Mouse (Mus musculus) thymus, postnatal 14 days (tissue): ENCODE data around the gene Prm2.

Experiments
- DNase-seq: peaks from one replicate; pipeline ENCODE4 v3.0.0; 2021

Gene Prm2

DNA sequence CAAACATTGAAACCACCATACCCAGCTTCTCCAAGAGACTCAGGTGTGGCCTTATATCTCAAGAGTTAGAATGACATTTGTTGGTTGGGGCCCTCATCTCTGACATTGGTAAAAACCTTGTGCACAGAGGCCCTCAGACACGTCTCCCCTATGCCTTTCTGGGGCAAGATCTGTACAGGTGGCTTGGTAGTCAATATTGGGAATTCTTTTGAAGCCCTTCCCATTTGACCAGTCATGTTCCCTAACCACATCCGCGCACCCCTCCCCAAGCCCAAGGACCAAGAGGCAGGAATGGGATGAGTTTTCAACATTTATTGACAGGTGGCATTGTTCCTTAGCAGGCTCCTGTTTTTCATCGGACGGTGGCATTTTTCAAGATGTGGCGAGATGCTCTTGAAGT lies at the start of gene Prm2:
TSS of gene Prm2 (minus strand) at position 101 of the 400 bp plus-strand sequence.
- no peak for DNase-seq

DNA sequence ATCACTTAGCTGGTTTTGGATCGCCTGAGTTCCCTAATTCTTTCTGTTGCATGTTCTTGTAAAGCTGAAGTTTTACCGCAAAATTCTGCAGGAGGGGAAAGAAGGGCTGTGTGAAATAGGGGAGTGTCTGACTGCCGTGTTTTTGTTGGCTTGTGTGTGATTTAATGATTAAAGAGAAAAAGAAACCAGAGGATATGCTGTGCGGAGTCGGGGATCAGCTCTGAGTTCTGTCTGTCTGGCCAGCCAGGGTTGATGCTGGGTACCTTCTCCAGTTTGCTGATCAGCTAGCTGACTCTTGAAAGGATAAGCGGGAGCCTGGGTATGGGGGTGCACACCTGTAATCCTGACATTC lies 48.4 kb upstream of the Prm2 start:
- DNase-seq, result no peak

DNA sequence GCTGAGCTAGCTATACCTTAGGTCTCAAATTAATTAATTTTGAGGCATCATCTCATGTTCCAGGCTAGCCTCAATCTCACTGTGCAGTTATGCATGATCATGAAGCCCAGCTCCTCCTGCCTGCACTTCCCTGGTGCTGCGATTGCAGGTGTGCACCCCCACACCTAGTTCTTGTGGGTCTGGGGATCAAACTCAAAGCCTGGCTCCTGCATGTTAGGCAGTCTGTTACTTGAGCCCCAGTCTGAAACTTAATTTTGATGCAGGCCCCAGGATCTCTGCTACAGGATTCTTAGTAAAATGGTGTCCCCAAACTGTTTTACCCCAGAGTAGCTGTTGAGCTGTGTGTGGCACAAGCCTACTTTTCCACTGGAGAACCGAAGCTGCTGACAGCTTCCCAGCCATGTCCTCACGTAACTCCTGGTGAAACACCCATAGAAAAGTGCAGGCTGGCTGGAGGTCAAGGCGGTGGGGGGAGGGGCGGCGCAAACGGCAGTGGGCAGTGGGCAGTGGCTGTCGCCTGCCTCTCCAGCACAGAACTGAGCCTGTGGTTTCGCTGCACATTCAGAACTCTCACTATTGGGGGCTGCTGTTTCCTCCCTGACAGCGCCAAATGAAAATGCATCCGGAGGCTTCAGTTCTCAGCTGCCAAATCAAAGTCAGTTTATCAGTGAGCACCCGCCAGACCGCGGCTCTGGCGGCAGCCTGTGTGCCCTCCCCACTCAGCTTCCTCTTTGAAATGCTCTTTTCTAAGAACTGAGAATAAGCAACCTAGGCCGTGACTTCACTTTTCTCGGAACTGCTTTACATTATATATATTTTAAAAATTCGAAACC lies 47.8 kb upstream of the Prm2 start:
- peak; percentile 86 for DNase-seq

DNA sequence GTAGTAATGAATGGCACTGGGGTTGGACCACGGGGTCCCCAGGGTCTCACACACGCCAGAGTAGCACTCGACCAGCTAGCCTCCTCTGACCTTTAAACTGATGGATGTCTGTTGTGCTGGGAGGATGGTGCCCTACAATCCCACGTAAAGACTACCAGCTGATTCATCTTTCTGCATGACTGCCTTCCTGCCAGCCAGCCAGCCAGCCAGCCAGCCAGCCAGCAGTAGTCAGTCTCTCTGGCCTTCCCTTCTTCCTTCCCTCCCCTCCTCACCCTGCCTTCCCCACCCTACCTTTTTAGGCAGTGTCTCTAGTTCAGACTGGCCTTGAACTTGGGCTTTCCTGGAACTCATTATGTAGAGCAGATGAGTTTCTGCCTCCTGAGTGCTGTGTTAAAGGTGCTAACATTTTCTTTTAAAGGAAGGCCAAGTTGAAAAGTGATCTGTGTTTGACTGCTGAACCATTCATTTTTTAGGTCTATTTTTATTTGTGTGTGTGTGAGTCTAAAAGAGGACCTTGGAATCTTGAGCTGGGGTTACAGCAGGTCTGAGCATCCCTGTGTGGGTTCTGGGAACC lies 46.4 kb upstream of the Prm2 start:
- peak; percentile 40 for DNase-seq

DNA sequence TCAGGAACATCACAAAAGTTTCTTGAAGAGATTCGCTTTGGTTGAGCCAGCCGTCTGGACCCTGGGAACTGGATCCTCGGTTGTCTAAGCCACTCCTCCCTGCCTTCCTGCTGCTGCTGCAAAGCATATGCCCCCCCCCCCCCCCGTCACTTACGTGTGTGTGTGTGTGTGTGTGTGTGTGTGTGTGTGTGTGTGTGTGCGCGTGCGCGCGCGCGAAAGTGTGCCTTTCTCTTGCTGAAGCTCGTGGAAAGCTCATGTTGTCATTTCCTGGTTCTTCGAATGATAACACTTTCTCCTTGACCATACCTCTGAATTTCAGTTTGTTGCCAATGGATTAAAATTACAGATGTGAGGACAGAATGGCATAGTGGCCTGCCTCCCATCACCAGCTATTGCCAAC lies 44.1 kb upstream of the Prm2 start:
- no peak for DNase-seq

DNA sequence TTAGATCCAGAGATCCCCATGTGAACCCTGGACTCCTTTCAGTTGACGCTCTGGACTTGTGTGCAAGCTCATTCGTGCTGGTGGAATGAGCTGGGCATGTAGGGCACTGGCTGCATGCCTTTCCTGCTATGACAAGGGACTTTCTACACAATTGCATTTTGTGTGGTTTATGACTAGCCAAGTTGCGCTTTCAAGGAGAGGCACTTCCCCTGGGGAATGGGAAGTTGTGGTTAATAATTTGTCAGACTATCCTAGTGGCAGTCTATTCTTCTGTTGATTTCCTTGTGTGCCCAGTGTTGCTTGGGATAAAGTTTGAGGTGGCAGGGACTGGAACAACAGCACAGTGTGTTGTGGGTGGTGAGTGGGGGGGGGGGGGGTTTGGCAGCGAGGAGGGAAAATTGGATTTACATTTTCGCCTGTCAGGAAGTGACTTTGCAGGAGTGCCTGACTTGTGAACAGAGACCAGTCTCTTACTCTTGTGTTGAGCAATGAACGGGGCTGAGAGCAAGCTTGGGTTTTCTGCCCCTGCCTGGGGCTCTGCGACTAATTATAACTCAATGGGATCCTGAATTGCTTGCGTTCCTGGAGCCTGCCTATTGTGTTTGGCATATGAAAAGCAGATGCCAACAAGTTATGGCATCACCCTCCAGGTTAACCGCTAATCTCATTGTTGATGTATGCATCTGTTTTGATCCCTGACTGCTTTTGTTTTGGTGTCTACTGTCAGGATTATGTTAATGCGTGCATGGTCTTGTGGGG lies 42.7 kb upstream of the Prm2 start:
- peak; percentile 37 for DNase-seq

DNA sequence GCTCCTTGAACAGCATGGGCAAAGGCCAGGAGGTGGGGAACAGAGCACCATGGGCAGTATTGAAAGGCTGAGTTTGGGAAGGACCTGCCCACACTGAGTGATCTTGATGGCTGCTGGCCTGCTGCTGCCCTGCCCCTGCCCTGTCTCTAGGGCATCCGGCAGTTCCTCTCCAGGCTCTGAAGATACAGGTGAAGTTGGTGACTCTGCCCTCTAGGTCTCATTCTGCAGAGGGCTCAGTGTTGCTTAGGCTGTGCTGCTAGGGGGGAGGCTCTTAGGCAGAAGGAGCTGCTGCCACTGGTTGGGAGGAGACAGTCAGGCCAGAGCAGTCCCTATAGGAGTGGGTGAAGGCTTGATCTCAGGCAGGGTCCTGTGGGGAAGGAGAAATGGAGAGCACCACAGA lies 42.0 kb upstream of the Prm2 start:
- peak; percentile 77 for DNase-seq

DNA sequence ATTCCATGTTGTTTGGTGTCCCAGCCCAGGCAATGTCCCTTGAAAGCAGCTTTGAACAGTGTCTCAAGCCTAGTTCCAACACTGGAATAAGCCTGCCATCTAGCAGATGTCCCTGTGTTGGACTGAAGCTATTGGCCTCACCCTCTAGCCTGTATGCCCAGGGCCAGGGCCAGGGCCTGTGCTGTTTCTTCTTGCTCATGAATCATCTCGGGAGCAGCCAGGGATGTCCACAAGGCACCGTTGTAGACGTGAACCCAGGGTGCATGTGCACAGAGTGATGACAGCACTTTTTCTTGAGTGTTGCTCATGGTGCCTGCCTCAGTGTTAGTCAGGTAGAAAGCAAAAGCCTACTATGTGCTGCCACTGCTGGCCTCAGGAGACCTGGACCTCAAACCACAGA lies 41.3 kb upstream of the Prm2 start:
- no peak for DNase-seq

DNA sequence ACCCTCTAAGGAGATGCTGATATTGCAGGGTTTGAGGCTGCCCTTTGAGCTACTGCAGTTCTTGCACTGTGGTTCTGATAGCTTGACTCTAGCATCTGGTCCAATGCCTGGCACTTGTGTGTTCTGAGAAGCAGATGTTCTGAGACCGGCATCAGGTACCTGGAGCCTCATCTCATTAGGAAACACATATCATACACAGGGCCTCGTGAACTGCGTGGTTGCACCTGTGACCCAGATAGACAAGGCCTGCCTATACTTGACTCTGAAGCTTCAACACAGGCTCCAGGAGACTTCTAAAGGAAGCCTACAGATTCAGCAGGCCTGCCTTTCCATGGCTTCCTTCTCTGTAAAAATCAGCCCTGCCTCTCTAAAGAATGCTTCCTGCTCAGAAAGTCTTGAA lies 40.5 kb upstream of the Prm2 start:
- peak; percentile 81 for DNase-seq

DNA sequence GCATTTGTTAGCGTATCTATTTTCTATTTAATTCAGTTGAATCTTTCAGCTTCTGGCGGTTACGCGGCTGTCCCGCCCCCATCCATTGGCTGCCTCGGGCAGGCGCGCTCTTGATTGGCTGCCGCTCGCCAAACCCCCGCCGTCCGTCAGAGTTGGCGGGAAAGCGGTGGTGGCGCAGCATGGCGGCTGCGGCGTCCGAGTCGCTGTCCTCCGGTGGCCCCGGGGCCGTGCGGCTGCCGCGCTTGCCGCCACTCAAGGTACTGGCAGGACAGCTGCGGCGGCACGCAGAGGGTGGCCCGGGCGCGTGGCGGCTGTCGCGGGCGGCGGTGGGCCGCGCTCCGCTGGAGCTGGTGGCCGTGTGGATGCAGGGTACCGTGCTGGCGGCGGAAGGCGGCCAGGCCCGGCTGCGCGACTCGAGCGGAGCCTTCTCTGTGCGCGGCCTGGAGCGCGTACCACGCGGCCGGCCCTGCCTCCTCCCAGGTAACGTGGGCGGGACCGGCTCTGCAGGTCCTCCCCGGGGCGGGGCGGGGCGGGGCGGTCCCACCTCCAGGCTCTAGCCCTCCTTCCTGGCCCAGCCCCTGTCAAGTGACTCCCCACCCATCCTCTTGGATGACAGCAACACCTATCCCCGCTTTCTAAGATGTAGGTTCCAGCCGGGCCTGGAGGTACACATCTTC lies 39.1 kb upstream of the Prm2 start, which contains the start of gene Rmi2:
TSS of gene Rmi2 (plus strand) at position 149 of the 677 bp plus-strand sequence.
- peak; percentile 92 for DNase-seq

DNA sequence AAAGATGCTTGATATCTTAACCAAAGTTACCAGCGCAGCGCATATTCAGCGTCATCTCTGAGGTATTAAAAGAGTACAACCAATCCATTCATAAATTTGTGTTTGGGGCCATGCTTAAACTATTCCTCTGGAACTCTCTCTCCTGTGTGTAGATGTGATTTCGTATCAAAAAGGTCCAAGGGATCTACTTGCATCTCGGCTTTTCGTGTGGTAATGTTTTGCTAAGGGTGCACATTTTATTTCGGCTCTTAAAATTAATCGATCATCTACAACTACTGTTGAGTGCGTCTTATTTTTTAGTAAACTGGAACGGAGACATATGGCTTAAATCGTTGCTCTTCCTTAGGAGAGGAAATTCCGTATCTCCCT lies 38.6 kb upstream of the Prm2 start:
- no peak for DNase-seq

DNA sequence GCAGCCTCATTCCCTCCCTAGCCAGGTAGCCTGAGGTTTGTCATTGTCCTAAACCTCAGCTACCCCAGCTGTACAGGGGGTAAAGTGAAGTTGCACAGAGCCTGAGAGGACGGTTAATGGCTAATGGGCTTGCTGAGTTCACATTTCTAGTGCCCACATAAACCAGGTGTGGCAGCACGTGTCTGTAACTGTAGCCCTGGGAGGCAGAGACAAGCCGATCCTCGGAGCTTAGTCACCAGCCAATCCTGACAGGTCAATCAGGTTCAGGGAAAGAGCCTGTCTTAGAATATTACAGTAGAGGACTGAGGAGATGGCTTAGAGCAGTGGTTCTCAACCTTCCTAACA lies 32.5 kb upstream of the Prm2 start:
- peak; percentile 47 for DNase-seq

DNA sequence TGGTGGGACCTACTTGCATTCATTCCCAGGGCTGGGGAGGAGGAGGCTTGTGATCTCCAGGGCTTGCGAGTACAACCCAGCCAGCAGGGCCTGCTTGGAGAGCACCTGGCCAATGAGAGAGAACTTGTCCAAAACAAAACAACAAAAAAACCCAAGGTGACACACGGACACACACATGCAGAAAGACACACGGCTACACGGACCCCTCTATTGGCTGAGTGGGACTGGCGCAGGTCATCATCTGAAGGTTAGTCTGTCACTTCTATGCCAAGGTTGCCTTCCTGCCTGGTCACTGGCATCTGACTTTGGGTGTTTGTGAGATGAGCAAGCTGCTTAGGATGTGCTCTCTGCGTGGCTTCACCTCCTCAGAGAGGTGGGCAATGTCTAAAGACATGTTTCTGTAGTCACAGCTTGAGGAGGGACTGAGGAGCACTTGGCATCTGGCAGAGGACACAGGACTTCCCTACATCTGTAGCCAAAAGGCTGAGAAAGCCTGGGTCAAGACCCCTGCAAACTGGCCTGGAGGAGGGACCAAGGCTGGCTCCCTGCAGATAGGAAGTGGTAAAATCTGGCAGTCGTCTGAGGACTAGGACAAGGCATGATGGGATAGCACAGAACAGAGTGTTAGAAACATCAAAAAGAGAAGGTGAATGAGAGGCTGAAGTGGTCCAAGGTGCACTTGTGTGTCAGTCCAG lies 32.0 kb upstream of the Prm2 start:
- DNase-seq, result peak; percentile 57

DNA sequence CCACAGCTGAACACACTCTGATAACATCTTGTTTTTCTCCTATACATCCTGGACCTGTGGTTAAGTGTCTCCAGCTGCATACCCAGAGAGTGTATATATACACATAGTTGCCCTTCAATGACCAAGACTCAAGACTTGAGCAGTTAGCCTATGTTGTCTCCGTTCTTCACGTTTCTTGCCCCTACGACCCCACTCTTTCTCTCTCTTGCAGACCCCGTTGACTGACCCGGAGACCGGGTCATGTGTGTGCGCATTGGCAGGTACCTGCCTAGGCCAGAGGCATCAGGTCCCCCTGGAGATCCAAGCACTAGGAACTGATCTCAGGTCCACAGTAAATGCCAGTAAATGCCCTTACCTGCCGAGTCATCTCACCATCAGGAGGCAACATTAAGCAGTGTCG lies 31.3 kb upstream of the Prm2 start:
- peak; percentile 50 for DNase-seq

DNA sequence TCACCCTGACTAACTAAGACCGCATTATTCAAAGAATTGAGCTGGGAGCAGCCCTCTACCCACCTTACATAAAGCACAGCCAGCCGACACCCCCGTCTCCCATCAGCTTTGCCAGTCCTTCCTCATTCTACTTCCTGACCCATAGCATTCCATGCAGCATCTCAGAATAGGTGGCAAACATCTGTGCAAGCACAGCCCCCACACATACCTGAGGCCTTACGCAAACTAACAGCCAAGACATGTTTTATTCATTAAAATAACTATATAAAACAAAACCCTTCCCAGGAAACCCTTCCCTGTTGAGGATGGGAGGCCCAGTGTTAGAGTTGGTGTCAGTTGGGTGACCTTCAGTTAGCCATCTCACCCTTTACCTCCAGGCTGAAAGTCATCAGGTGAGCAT lies 29.9 kb upstream of the Prm2 start:
- DNase-seq, result no peak

DNA sequence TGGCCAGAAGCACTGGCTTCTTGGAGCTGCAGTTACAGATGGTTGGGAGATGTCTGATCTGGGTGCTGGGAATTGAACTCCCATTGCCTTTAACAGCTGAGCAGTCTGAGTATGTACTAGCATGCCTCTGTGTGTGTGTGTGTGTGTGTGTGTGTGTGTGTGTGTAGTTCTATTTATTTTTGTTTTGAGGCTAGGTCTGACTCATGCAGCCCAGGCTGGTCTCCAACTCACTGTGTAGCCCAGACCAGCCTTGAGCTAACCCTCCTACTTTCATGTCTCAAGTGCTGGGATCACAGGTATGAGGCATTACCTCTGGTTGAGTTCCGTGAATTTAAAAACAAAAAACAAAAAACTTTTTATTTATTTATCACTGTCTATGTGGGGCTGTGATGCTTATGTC lies 28.6 kb upstream of the Prm2 start:
- no peak for DNase-seq

DNA sequence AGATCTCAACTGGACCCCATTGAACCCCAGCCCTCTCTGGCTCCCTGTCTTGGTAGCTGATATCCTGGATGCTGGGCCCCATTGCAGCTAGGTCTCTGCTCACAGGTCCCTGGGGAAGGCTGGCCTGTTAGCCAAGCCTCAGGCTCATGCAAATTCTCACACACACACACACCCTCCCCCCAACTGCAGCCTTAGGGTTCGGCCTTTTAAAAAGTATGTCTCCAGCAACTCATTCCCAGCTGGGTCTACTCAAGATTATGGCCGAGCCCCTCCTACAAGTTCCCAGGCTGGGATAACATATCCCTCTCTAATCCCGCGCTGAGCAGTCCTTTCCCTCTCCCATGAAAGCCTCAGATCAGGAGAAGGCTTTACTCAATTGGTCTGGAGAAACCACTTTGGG lies 25.5 kb upstream of the Prm2 start:
- no peak for DNase-seq

DNA sequence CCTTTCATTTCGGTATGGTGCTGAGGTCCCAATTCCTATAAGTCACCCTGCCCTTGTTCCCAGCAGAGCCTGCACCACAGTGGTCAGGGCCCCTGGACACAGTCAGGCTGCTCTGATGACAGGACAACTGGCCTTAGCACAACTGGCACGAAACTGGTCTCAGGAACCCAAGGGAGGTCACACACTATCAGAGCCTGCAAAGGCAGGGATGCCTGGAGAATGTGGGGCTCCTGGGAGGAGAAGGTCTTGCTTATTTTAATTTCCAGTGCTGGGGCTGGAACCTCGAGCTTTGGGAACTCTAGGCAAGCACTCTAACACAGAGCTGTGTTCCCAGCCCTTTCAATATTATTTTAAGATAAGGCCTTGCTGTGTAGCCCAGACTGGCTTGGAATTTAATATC lies 24.0 kb upstream of the Prm2 start:
- no peak for DNase-seq

DNA sequence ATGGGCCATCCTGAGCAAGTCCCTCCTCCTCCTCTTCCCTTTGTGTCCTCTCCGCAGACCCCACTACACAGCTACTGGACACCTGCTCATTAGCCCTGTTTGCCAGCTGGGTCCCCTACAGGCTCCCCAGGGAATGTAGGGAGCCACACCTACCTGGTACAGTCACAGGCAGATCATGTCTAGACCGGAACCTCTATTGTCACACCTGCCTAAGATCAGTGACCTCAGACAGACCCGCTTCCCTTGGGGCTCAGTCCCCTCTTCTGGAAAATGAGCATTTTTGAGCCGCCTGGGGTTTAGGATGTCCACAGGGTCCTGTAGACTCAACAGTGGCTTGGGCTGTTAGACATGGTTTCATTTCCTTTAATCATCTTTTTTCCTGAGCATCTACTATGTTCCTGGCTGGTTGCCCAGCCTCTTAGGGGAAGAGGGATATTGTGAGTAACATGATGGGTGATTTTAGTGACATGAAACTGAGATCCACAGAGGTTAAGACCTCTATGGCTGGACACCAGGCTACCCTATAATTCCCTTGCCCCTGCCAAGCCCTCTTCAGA lies 22.7 kb upstream of the Prm2 start:
- no peak for DNase-seq

DNA sequence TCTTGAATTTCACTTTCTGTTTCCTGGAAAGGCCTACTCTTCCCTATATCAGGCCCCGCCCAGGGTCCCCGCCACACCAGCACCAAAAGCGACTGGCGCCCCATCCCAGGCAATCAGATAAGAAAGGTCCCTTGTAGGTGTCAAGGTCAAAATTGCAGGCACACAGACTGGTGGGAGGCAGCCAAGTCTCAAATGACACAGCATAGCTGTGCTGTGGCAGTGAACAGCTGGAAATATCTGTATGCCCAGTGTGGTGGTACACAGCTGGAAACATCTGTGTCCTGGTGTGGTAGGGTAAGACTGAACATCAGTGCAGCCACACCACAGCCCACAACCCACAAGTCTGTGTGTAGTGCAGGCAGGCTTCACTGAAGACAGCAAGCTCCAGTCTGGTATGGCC lies 18.9 kb upstream of the Prm2 start:
- DNase-seq, result peak; percentile 43

DNA sequence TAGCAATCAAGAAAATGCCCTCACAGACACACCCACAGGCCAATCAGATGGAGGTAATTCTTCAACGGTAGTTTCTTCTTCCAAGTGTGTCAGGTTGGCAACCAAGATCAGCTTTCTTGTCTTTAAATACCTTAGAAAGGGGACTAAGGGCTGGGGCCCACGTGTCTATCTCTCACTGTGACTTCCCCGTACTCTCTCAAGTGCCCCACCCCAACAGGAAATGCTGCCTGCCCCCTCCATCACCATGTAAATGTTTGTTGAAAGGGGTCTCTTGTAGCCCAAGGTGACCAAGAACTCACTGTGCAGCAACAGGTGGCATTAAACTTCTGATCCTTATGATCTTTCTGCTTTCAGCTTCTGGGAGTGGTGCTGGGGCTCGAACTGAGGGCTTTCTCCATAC lies 17.8 kb upstream of the Prm2 start:
- peak; percentile 52 for DNase-seq

DNA sequence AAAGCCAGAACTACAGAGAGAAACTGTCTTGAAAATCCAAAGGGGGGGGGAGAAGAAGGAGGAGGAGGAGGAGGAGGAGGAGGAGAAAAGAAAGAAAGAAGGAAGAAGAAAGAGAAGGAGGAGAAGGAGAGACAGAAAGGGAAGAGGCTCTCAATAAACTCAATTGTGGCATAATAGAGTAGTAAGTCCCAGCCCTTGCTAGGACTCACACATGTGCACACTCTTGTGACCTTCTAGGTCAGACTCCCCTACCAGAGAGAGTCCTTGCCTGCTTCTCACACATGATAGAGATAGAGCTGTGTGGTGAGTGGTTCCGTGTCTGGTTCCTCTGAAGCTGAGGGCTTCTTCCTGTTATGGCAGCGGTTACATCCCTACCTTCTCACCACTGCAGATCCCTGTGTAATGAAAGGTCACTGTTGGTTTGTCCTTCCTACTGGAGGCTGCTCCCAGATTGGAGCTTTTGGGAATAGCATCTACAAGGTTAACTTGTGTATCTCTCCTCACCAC lies 17.0 kb upstream of the Prm2 start, which contains the start of gene Gm11172:
TSS of gene Gm11172 (plus strand) at position 51 of the 507 bp plus-strand sequence.
- DNase-seq, result peak; percentile 39
